Mouse (Mus musculus) cerebellum, adult 2 months (tissue): ENCODE results near the gene Nat9. TPM values are rescaled to one million over a fixed set of nuclear protein-coding genes. Genes with fewer than 3 reads are reported as not detected.
A peak's percentile ranks its signal among the peaks of the same experiment; 100 is the strongest.

Experiments
- DNase-seq, 2 experiments: peaks; one replicate each; pipeline ENCODE4 v3.0.0; 2021
- H3K27ac ChIP-seq: fragments of 200-500 bp; 2 replicates; pipeline ENCODE4 v1.5.1; 2012; ENCODE audit warnings: low read length, control low read depth, inconsistent platforms; ENCODE audit not compliant: insufficient read depth
- H3K27me3 ChIP-seq: fragments of 200-500 bp; 2 replicates; pipeline ENCODE4 v1.6.1; 2012; ENCODE audit warnings: inconsistent platforms, mild to moderate bottlenecking, low read length, moderate library complexity; ENCODE audit not compliant: control insufficient read depth, insufficient read depth
- H3K4me1 ChIP-seq: fragments of 200-500 bp; 2 replicates; pipeline ENCODE4 v1.6.1; 2011; ENCODE audit warnings: low read length; ENCODE audit not compliant: control insufficient read depth, insufficient read depth
- H3K4me3 ChIP-seq: fragments of 200-500 bp; replicated peaks from 2 replicates; pipeline ENCODE3; 2011; ENCODE audit warnings: mild to moderate bottlenecking, low read depth, low read length, control low read depth; ENCODE audit not compliant: insufficient read depth
- CTCF ChIP-seq: fragments of 200-500 bp; IDR thresholded peaks from 2 replicates; pipeline ENCODE4 v1.5.1; 2011; ENCODE audit warnings: low read depth, mild to moderate bottlenecking, control low read depth, low read length, moderate library complexity, borderline replicate concordance; ENCODE audit not compliant: insufficient read depth
- POLR2A ChIP-seq: fragments of 200-500 bp; IDR thresholded peaks from 2 replicates; pipeline ENCODE4 v1.6.1; 2011; ENCODE audit warnings: low read length, control low read depth, borderline replicate concordance; ENCODE audit not compliant: insufficient read depth
- WGBS: fragments of 180-500 bp; shearing (Covaris S2); methylation state at CpG from one replicate; pipeline ENCODE4 v1.1.7; 2018; 5-methylcytosine and 5-hydroxymethylcytosine counted together
- polyA plus RNA-seq: library from polyadenylated mRNA; depleted of rRNA; stranded (reverse); fragments of >200 nt; gene quantifications from 2 replicates; pipeline ENCODE4 v1.2.3, GENCODE M21; 2012

Gene Nat9
- polyA plus RNA-seq, 1 experiment = 37.5 TPM

- WGBS = 94% methylated on average over 5 of the region's 5 CpGs
- no peak for DNase-seq
These were observed 8.3 kb upstream of the Nat9 start for GRCm38 (mm10) chr11:115195933-115196332.

GRCm38 (mm10) chr11:115194693-115195092 lies 7.0 kb upstream of the Nat9 start:
- 86% methylated on average over 6 of the region's 6 CpGs for WGBS
- Histone ChIP-seq H3K4me1 (no peaks in the 10 kb centered on the region), H3K4me3 (no peak overlapping the region), H3K27ac (no peak overlapping the region), H3K27me3 (no peaks in the 10 kb centered on the region)
- no peak for DNase-seq
- no peak for TF ChIP-seq POLR2A
- TF ChIP-seq CTCF = no peak

More at GRCm38 (mm10) chr11:115195933-115196332, 8.3 kb upstream of the Nat9 start:
- Histone ChIP-seq H3K27me3 (no peaks in the 10 kb centered on the region), H3K4me1 (no peaks in the 10 kb centered on the region), H3K4me3 (no peak overlapping the region), H3K27ac (no peak overlapping the region)
- TF ChIP-seq POLR2A = no peak
- TF ChIP-seq CTCF = no peak

GRCm38 (mm10) chr11:115192180-115192579 lies 4.5 kb upstream of the Nat9 start:
- no peak for TF ChIP-seq POLR2A
- TF ChIP-seq CTCF = no peak
- no peak for DNase-seq
- Histone ChIP-seq H3K27ac (no peak overlapping the region), H3K4me1 (peaks cover 4% of the 10 kb centered on the region; the same call in 1 of the 2 replicates), H3K27me3 (no peaks in the 10 kb centered on the region), H3K4me3 (no peak overlapping the region)
- 64% methylated on average over 9 of the region's 9 CpGs for WGBS

GRCm38 (mm10) chr11:115189304-115189703 lies 1.6 kb upstream of the Nat9 start:
- 93% methylated on average over 6 of the region's 6 CpGs for WGBS
- Histone ChIP-seq H3K27me3 (no peaks in the 10 kb centered on the region), H3K4me3 (no peak overlapping the region), H3K4me1 (peaks cover 7% of the 10 kb centered on the region), H3K27ac (no peak overlapping the region)
- no peak for DNase-seq
- TF ChIP-seq POLR2A (no peak), CTCF (no peak)

GRCm38 (mm10) chr11:115188539-115189231 lies 1.0 kb upstream of the Nat9 start:
- Histone ChIP-seq H3K4me3 (no peak overlapping the region), H3K27ac (no peak overlapping the region), H3K27me3 (no peaks in the 10 kb centered on the region), H3K4me1 (peaks cover 7% of the 10 kb centered on the region)
- TF ChIP-seq CTCF (0 out of 2 replicates have a peak, but pooled peaks have one; percentile 17), POLR2A (no peak)
- no peak for DNase-seq
- 80% methylated on average over 13 of the region's 13 CpGs for WGBS

- Histone ChIP-seq H3K4me3 (peak within 1 kb of the TSS; percentile 73), H3K27ac (peak within 1 kb of the TSS; percentile 31), H3K4me1 (peaks cover 7% of the 10 kb centered on the region), H3K27me3 (no peaks in the 10 kb centered on the region)
- TF ChIP-seq POLR2A = peak; percentile 95
- no peak for TF ChIP-seq CTCF
- under 1% methylated on average over 39 of the region's 39 CpGs for WGBS
- peak; percentile 99 for DNase-seq
These were observed 427 bp downstream of the Nat9 start, which contains the start of gene Tmem104 for GRCm38 (mm10) chr11:115187224-115187639. Gene Tmem104 (plus strand): TSS chr11:115187487.

GRCm38 (mm10) chr11:115184973-115185372 lies 2.7 kb downstream of the Nat9 start:
- H3K4me1 ChIP-seq = peaks cover 7% of the 10 kb centered on the region
- H3K27me3 ChIP-seq = no peaks in the 10 kb centered on the region
- no peak for DNase-seq
- H3K27ac ChIP-seq = no peak overlapping the region
- WGBS = 51% methylated on average over 4 of the region's 4 CpGs
- no peak for TF ChIP-seq POLR2A
- no peak for TF ChIP-seq CTCF
- no peak overlapping the region for H3K4me3 ChIP-seq
